Mouse (Mus musculus) T-helper 2 cell (primary cell): Measurements from ENCODE around the gene Mfge8.

ENCODE experiments used
- in situ Hi-C: fragments of 300-600 bp; cut with MboI, MseI; formaldehyde crosslinking; loops from one replicate; pipeline ENCODE4 v1.15.1; 2025; ENCODE audit warnings: high pct_unique_total_duplicates

The Mfge8 gene

GRCm38 (mm10) chr7:79130843-79131444 is 17.9 kb downstream of the Mfge8 start, which contains the start of gene Hapln3:
Gene Hapln3 (minus strand): TSS chr7:79131018.
- in situ Hi-C loops: no loop called here

GRCm38 (mm10) chr7:79130385-79130784 is 18.5 kb downstream of the Mfge8 start:
- in situ Hi-C loops: no loop called here

DNA sequence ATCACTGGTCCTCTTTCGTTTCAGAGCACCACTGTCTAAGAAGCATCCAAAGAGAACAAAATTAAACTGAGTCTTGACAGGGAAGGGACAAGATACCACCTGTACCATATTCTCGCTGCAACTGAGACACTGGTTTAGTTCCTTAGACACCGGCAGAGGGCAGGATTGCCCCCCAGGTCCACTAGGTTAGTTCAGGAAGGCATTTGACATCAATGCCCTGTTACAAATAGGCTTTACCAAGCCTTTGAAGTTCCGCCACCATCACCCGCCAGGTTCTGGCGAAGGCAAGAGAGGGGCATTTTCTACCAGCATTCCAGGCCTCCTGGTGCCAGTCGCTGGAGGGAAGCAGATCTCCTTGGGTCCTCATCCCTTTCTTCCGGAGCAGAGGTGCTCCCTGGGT is 19.0 kb downstream of the Mfge8 start:
- in situ Hi-C loops: no loop called here

DNA sequence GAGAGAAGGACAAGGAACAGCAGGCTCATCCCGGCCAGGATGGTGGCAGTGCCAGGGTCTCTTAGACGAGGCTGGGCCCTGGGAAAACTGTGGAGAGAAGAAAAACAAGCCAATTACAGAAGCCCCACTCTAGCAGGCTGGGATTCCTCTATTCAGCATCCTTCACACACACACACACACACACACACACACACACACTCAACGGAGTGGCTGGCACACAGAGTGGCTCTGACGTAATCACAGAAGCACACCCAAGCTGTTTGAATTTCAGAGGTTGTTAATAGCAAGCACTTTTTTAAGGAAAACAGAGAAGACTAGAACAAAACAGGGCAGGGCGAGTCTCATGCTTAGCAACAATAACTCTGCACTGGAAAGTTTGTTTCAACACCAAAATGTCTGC is 25.4 kb downstream of the Mfge8 start:
- in situ Hi-C loops: no loop called here

- in situ Hi-C loops: no loop called here
Observed at GRCm38 (mm10) chr7:79113848-79114247, 35.0 kb downstream of the Mfge8 start.

GRCm38 (mm10) chr7:79096492-79096891 is 52.4 kb downstream of the Mfge8 start:
- in situ Hi-C loops: no loop called here

DNA sequence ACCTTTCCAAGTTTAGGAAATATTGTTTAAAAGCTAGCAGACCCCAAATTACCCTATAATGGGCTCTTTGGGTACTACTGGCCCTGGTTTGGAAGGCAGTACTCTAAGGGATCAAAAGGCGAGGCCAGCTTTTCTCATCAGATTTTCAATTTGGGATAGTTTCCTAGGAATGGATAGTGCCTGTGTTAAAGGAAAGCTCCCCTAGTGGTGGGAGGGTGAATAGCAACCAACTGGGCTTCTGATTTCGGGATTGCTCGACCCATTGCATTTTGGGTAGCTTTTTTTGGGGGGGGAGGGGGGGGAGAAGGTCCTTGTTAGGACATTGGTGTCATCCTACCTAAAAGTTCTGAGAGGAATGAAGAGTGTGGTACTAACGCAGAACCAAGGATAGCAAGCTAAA is 59.7 kb downstream of the Mfge8 start:
- in situ Hi-C loops: no loop called here
